Mouse (Mus musculus): ENCODE measurements at regions not wholly inside any gene's neighbourhood (a gene's known extent, or its start where the extent isn't known, plus 50 kb on each side); places are given as distances from the start of the nearest gene placed in this dataset.

DNA sequence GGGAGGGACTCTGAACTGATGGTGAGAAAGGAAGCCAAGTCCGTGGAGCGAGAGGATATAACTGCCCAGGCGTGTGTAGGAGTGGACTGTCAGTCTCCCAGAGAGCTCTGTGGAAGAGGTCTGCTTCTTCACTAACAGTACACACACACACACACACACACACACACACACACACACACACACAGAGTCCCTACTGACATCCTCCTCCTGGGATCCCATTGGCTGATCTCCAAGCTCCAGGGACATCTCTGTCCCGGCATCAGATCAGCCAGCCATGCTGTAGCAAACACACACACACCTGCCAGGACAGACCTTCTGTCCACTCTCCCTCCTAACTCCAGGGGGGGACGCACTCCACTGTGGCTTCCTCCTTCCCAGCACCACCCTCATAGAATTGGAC, 401.5 kb downstream of the Sox9 start:
- DNase-seq: no peak
- H3K27me3 ChIP-seq (ENCODE audit: control insufficient read depth, insufficient read depth, low read length): no peaks in the 10 kb centered on the region
- no peak overlapping the region for H3K9ac ChIP-seq (ENCODE audit: low read depth, low read length)
- TF ChIP-seq EP300 (IDR thresholded peaks at IDR 0.05; ENCODE audit: insufficient read depth, low read depth, low read length): no peak
- no peak overlapping the region for H3K27ac ChIP-seq
- H3K4me3 ChIP-seq: no peak overlapping the region
- intact Hi-C loops (cut with DNase I): no loop called here
- no peaks in the 10 kb centered on the region for H3K36me3 ChIP-seq (ENCODE audit: control insufficient read depth, insufficient read depth, low read length)
- H3K4me1 ChIP-seq (ENCODE audit: control insufficient read depth, insufficient read depth, low read length): no peaks in the 10 kb centered on the region
- WGBS: 53% methylated on average over 5 of the region's 5 CpGs
- H3K79me2 ChIP-seq (replicated peaks; ENCODE audit: control insufficient read depth, insufficient read depth, low read length): no peaks in the 10 kb centered on the region

DNA sequence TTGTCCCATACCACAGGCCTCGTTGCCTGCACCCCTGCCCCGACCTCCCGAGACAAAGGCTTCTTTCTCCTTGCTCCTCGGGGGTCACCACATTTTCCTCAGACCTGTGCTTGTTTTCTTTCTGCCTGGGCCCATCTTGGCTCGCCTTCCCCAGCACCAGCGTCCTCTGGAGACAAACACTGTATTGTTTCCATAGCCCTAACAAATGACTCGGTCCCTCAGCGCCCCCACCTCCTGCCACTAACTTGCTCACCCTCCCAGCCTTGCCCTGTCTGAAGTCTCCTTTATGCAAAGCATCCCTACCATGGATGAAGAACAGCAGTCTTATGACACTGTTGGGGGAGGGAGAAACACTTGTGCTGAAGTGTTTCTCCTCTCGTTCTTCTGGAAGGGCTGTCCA, 402.1 kb downstream of the Sox9 start:
- H3K27ac ChIP-seq: no peak overlapping the region
- no peaks in the 10 kb centered on the region for H3K36me3 ChIP-seq (ENCODE audit: control insufficient read depth, insufficient read depth, low read length)
- 36% methylated on average over 9 of the region's 9 CpGs for WGBS
- no peaks in the 10 kb centered on the region for H3K79me2 ChIP-seq (replicated peaks; ENCODE audit: control insufficient read depth, insufficient read depth, low read length)
- no peaks in the 10 kb centered on the region for H3K27me3 ChIP-seq (ENCODE audit: control insufficient read depth, insufficient read depth, low read length)
- DNase-seq: no peak
- no peaks in the 10 kb centered on the region for H3K4me1 ChIP-seq (ENCODE audit: control insufficient read depth, insufficient read depth, low read length)
- H3K4me3 ChIP-seq: no peak overlapping the region
- no peak overlapping the region for H3K9ac ChIP-seq (ENCODE audit: low read depth, low read length)
- intact Hi-C loops (cut with DNase I): no loop called here
- no peak for TF ChIP-seq EP300 (IDR thresholded peaks at IDR 0.05; ENCODE audit: insufficient read depth, low read depth, low read length)
- no peak for TF ChIP-seq CTCF (IDR thresholded peaks at IDR 0.05)
- no peak for TF ChIP-seq POLR2A (IDR thresholded peaks at IDR 0.05; ENCODE audit: insufficient read depth, low read depth, low read length)

DNA sequence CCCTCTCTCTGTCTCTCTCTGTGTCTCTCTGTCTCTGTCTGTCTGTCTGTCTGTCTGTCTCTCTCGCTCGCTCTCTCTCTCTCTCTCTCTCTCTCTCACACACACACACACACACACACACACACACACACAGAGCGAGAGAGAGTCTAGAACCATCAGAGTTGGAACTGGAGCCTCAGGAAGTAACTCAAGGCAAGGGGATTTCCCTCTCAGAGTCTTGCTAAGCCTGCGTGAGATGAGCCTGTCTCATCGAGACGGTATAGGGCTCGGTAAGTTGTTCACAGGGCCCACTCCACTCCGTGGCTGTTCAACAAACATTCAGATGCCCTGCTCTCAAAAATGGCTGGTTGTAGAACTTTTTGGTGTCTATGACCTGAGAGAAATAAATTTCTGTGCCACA, 405.4 kb downstream of the Sox9 start:
- intact Hi-C loops (cut with DNase I): no loop called here
- H3K27me3 ChIP-seq (ENCODE audit: control insufficient read depth, insufficient read depth, low read length): no peaks in the 10 kb centered on the region
- WGBS: 73% methylated on average over 8 of the region's 8 CpGs
- H3K9ac ChIP-seq (ENCODE audit: low read depth, low read length): no peak overlapping the region
- no peak overlapping the region for H3K27ac ChIP-seq
- H3K4me1 ChIP-seq (ENCODE audit: control insufficient read depth, insufficient read depth, low read length): no peaks in the 10 kb centered on the region
- TF ChIP-seq POLR2A (IDR thresholded peaks at IDR 0.05; ENCODE audit: insufficient read depth, low read depth, low read length) (no peak), CTCF (IDR thresholded peaks at IDR 0.05) (no peak), EP300 (IDR thresholded peaks at IDR 0.05; ENCODE audit: insufficient read depth, low read depth, low read length) (no peak)
- H3K4me3 ChIP-seq: no peak overlapping the region
- no peak for DNase-seq
- H3K36me3 ChIP-seq (ENCODE audit: control insufficient read depth, insufficient read depth, low read length): no peaks in the 10 kb centered on the region
- H3K79me2 ChIP-seq (replicated peaks; ENCODE audit: control insufficient read depth, insufficient read depth, low read length): no peaks in the 10 kb centered on the region

DNA sequence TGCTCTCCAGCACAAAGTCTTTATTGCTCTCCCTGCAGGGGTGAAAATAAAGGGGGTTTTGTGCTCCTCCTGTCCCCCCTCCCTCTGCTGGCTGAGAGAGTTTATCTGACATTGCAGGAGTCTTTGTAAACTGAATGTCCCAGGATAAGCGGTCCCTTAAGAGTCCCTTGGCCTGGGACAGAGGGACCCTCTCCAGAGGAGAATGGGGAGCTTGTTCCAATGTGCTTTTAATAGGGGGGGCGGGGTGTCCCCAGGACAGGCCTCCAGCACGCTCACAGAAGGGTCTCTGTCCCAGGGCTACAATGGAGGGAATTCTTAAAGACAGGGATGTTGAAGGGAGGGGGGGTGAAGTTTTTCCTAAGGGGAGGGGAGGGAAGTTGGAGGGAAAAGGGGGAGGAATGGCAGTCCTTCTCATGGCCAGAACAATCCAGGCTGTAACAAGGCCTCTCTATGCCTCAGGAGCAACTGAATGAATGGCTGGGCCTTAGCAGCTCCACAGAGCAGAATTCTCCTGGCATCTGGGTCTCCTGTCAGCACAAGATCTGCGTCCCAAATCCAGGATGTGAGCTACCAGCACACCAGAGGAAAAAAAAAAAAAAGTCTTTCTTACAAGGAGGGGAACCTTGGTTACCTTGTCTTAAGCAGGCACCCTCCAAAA, 406.4 kb downstream of the Sox9 start:
- WGBS: 63% methylated on average over 4 of the region's 4 CpGs
- no peaks in the 10 kb centered on the region for H3K27me3 ChIP-seq (ENCODE audit: control insufficient read depth, insufficient read depth, low read length)
- intact Hi-C loops (cut with DNase I): no loop called here
- H3K27ac ChIP-seq: no peak overlapping the region
- no peaks in the 10 kb centered on the region for H3K79me2 ChIP-seq (replicated peaks; ENCODE audit: control insufficient read depth, insufficient read depth, low read length)
- H3K9ac ChIP-seq (ENCODE audit: low read depth, low read length): no peak overlapping the region
- H3K4me1 ChIP-seq (ENCODE audit: control insufficient read depth, insufficient read depth, low read length): no peaks in the 10 kb centered on the region
- no peak for DNase-seq
- no peaks in the 10 kb centered on the region for H3K36me3 ChIP-seq (ENCODE audit: control insufficient read depth, insufficient read depth, low read length)
- TF ChIP-seq POLR2A (IDR thresholded peaks at IDR 0.05; ENCODE audit: insufficient read depth, low read depth, low read length) (no peak), EP300 (IDR thresholded peaks at IDR 0.05; ENCODE audit: insufficient read depth, low read depth, low read length) (no peak), CTCF (IDR thresholded peaks at IDR 0.05) (no peak)
- no peak overlapping the region for H3K4me3 ChIP-seq

DNA sequence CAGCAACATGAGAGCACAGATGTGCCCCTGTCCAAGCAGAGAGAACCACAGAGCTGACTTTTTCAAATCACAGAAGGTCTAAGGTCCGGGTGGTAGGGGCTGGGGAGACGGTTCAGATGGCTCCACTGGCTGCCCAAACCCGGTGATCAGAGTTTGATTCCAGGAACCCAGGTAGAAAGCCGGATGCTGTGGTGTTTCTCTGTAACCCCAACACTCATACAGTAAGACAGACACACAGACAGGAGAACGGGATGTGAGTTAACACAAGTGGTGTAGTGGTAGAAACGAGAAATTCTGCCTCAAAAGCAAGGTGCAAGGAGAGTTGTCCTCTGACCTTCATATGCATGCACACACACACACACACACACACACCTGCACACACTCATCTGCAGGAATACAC, 408.0 kb downstream of the Sox9 start:
- Histone ChIP-seq H3K4me1 (ENCODE audit: control insufficient read depth, insufficient read depth, low read length) (no peaks in the 10 kb centered on the region), H3K36me3 (ENCODE audit: control insufficient read depth, insufficient read depth, low read length) (no peaks in the 10 kb centered on the region), H3K4me3 (no peak overlapping the region), H3K79me2 (replicated peaks; ENCODE audit: control insufficient read depth, insufficient read depth, low read length) (no peaks in the 10 kb centered on the region), H3K9ac (ENCODE audit: low read depth, low read length) (no peak overlapping the region), H3K27ac (no peak overlapping the region), H3K27me3 (ENCODE audit: control insufficient read depth, insufficient read depth, low read length) (no peaks in the 10 kb centered on the region)
- WGBS: 87% methylated on average over 6 of the region's 6 CpGs
- no peak for TF ChIP-seq CTCF (IDR thresholded peaks at IDR 0.05)
- TF ChIP-seq EP300 (IDR thresholded peaks at IDR 0.05; ENCODE audit: insufficient read depth, low read depth, low read length): no peak
- no peak for TF ChIP-seq POLR2A (IDR thresholded peaks at IDR 0.05; ENCODE audit: insufficient read depth, low read depth, low read length)
- DNase-seq: no peak
- intact Hi-C loops (cut with DNase I): no loop called here

DNA sequence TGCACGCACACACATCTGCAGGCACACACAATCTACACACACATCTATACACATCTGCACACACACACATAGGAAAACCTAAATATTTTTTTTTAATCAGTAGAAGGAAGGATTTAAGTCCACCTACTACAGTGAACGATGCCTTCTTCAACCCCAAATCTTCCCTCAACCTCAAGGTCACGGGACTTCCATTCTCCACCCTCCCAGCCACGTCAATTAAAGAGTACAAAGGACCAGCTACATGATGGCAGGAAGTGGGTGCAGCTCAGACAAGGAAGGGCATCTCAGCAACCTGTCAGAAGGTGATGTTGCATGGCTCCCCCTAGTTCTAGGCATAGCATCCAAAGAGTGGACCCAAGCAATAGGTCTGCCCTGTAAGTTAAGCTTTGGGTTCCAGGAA, 408.5 kb downstream of the Sox9 start:
- Histone ChIP-seq H3K36me3 (ENCODE audit: control insufficient read depth, insufficient read depth, low read length) (no peaks in the 10 kb centered on the region), H3K4me3 (no peak overlapping the region), H3K4me1 (ENCODE audit: control insufficient read depth, insufficient read depth, low read length) (no peaks in the 10 kb centered on the region), H3K27ac (no peak overlapping the region), H3K27me3 (ENCODE audit: control insufficient read depth, insufficient read depth, low read length) (no peaks in the 10 kb centered on the region), H3K79me2 (replicated peaks; ENCODE audit: control insufficient read depth, insufficient read depth, low read length) (no peaks in the 10 kb centered on the region), H3K9ac (ENCODE audit: low read depth, low read length) (no peak overlapping the region)
- no peak for DNase-seq
- TF ChIP-seq CTCF (IDR thresholded peaks at IDR 0.05) (no peak), EP300 (IDR thresholded peaks at IDR 0.05; ENCODE audit: insufficient read depth, low read depth, low read length) (no peak), POLR2A (IDR thresholded peaks at IDR 0.05; ENCODE audit: insufficient read depth, low read depth, low read length) (no peak)
- intact Hi-C loops (cut with DNase I): no loop called here
- WGBS: 76% methylated on average over 4 of the region's 4 CpGs
